Mouse (Mus musculus) lung, postnatal 0 days (tissue): ENCODE data around the gene 1110032A03Rik. TPM values are rescaled to one million over a fixed set of nuclear protein-coding genes. Genes with fewer than 3 reads are reported as not detected.

ENCODE experiments used
- ATAC-seq: fragments of 200-750 bp; cut with Nextera tagmentation; 2 replicates; pipeline ENCODE4 v1.8.0; 2017; ENCODE audit warnings: moderate library complexity
- DNase-seq: peaks from one replicate; pipeline ENCODE4 v3.0.0-alpha.2; 2016; ENCODE audit warnings: low spot score
- H3K27ac ChIP-seq: fragments of 300-500 bp; sonication (generic); 2 replicates; pipeline ENCODE4 v1.5.1; 2014; ENCODE audit warnings: antibody characterized with exemption, mild to moderate bottlenecking, low read length, mixed read lengths
- H3K27me3 ChIP-seq: fragments of 300-500 bp; sonication (generic); replicated peaks from 2 replicates; pipeline ENCODE4 v1.6.1; 2014; ENCODE audit warnings: low read length, mixed read lengths; ENCODE audit not compliant: insufficient read depth
- H3K36me3 ChIP-seq: fragments of 300-500 bp; sonication (generic); 2 replicates; pipeline ENCODE4 v1.6.1; 2014; ENCODE audit warnings: low read length, mixed read lengths; ENCODE audit not compliant: insufficient read depth
- H3K4me1 ChIP-seq: fragments of 300-500 bp; sonication (generic); 2 replicates; pipeline ENCODE4 v1.6.1; 2014; ENCODE audit warnings: antibody characterized with exemption, low read depth, low read length, mixed read lengths; ENCODE audit not compliant: insufficient read depth
- H3K4me2 ChIP-seq: fragments of 300-500 bp; sonication (generic); replicated peaks from 2 replicates; pipeline ENCODE4 v1.6.1; 2014; ENCODE audit warnings: low read depth, mild to moderate bottlenecking, low read length, moderate library complexity, mixed read lengths
- H3K4me3 ChIP-seq: fragments of 300-500 bp; sonication (generic); 2 replicates; pipeline ENCODE4 v1.5.1; 2014; ENCODE audit warnings: low read depth, low read length
- H3K9ac ChIP-seq: fragments of 300-500 bp; sonication (generic); replicated peaks from 2 replicates; pipeline ENCODE4 v1.6.1; 2014; ENCODE audit warnings: low read depth, mild to moderate bottlenecking
- H3K9me3 ChIP-seq: fragments of 300-500 bp; sonication (generic); 2 replicates; pipeline ENCODE4 v1.6.1; 2016; ENCODE audit warnings: low read length, mixed read lengths
- CTCF ChIP-seq: IDR thresholded peaks from 2 replicates; pipeline ENCODE4 v1.5.1; 2016; ENCODE audit warnings: antibody characterized with exemption, mild to moderate bottlenecking
- EP300 ChIP-seq: IDR thresholded peaks from 2 replicates; pipeline ENCODE4 v1.6.1; 2016; ENCODE audit warnings: antibody characterized with exemption, mild to moderate bottlenecking, control low read depth
- WGBS: fragments of 180-500 bp; shearing (Covaris S2); extraction: QIAGEN DNeasy Blood & Tissue Kit; methylation state at CpG from one replicate; pipeline ENCODE4 v1.1.7; 2014; 5-methylcytosine and 5-hydroxymethylcytosine counted together
- polyA plus RNA-seq: library from polyadenylated mRNA; unstranded; fragments of >200 nt; fragmentation: Nextera tagmentation; extraction: Ambion mirVana; gene quantifications from 2 replicates; pipeline ENCODE4 v1.2.1, GENCODE M21; 2015

Gene 1110032A03Rik
- polyA plus RNA-seq, 1 experiment from 2014 or later: 79.8 TPM

GRCm38 (mm10) chr9:50782155-50782554 lies 6.8 kb upstream of the 1110032A03Rik start:
- 72% methylated on average over 2 of the region's 2 CpGs for WGBS

GRCm38 (mm10) chr9:50776162-50776760 lies 941 bp upstream of the 1110032A03Rik start:
- TF ChIP-seq EP300 (no peak), CTCF (no peak)
- H3K27ac ChIP-seq: no peak overlapping the region
- ATAC-seq: no peak
- 0 out of 2 replicates have a peak, but pooled peaks cover 8% of the 10 kb centered on the region for H3K36me3 ChIP-seq
- H3K4me1 ChIP-seq: peaks cover 4% of the 10 kb centered on the region; the same call in 1 of the 2 replicates
- H3K9me3 ChIP-seq: no peaks in the 10 kb centered on the region
- no peak for DNase-seq
- peak overlapping the region; percentile 98; the same call in 1 of the 2 replicates for H3K4me3 ChIP-seq
- 42% methylated on average over 11 of the region's 11 CpGs for WGBS
- H3K27me3 ChIP-seq: no peaks in the 10 kb centered on the region
- peak overlapping the region; percentile 98 for H3K4me2 ChIP-seq
- peak overlapping the region; percentile 88 for H3K9ac ChIP-seq

More at GRCm38 (mm10) chr9:50782155-50782554, 6.8 kb upstream of the 1110032A03Rik start:
- no peak overlapping the region for H3K4me3 ChIP-seq
- no peak overlapping the region for H3K4me2 ChIP-seq
- TF ChIP-seq CTCF (peak; percentile 64), EP300 (no peak)
- H3K9me3 ChIP-seq: no peaks in the 10 kb centered on the region
- H3K4me1 ChIP-seq: no peaks in the 10 kb centered on the region
- H3K36me3 ChIP-seq: peaks cover 26% of the 10 kb centered on the region
- H3K9ac ChIP-seq: no peak overlapping the region
- no peak overlapping the region for H3K27ac ChIP-seq
- no peak for DNase-seq
- no peaks in the 10 kb centered on the region for H3K27me3 ChIP-seq
- ATAC-seq: no peak

DNA sequence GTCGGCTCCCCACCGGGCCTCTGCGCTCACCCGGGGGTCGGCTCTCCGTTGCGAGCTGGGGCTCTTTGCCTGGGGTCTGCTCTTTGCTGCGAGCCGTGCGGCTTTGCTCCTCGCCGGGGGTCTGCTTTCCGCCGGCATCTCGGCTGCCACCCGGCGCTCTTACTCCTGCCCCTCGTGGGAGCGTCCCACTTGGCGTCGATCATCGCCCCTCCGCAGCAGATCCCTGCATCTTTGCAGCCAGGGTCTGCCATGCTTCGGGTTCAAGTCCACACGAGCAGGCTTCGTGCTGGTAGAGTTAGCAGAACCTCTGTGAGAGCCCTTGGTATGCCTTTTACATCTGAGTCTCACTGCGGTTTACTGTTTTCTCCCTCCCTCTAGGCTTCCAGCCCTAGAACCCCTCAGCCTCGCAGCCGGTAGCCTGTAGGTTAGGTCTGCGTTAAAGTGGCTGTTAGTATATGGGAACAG lies 374 bp upstream of the 1110032A03Rik start:
- peak overlapping the region; percentile 98 for H3K4me2 ChIP-seq
- no peak for TF ChIP-seq CTCF
- DNase-seq (no peak), ATAC-seq (peak; percentile 34)
- H3K9ac ChIP-seq: peak overlapping the region; percentile 88
- peaks cover 8% of the 10 kb centered on the region; the same call in 1 of the 2 replicates for H3K36me3 ChIP-seq
- H3K4me1 ChIP-seq: peaks cover 4% of the 10 kb centered on the region; the same call in 1 of the 2 replicates
- H3K9me3 ChIP-seq: no peaks in the 10 kb centered on the region
- peak overlapping the region; percentile 98 for H3K4me3 ChIP-seq
- under 1% methylated on average over 28 of the region's 30 CpGs for WGBS
- H3K27me3 ChIP-seq: no peaks in the 10 kb centered on the region
- H3K27ac ChIP-seq: no peak overlapping the region

GRCm38 (mm10) chr9:50774026-50774462 lies 1.3 kb downstream of the 1110032A03Rik start:
- no peak overlapping the region for H3K9ac ChIP-seq
- H3K4me3 ChIP-seq: no peak overlapping the region
- TF ChIP-seq CTCF (no peak), EP300 (no peak)
- peaks cover 4% of the 10 kb centered on the region; the same call in 1 of the 2 replicates for H3K4me1 ChIP-seq
- H3K27ac ChIP-seq: no peak overlapping the region
- DNase-seq: no peak
- H3K27me3 ChIP-seq: no peaks in the 10 kb centered on the region
- H3K36me3 ChIP-seq: no peaks in the 10 kb centered on the region; the same call in 1 of the 2 replicates
- no peaks in the 10 kb centered on the region for H3K9me3 ChIP-seq
- H3K4me2 ChIP-seq: peak overlapping the region; percentile 98
- 55% methylated on average over 4 of the region's 4 CpGs for WGBS
- no peak for ATAC-seq

DNA sequence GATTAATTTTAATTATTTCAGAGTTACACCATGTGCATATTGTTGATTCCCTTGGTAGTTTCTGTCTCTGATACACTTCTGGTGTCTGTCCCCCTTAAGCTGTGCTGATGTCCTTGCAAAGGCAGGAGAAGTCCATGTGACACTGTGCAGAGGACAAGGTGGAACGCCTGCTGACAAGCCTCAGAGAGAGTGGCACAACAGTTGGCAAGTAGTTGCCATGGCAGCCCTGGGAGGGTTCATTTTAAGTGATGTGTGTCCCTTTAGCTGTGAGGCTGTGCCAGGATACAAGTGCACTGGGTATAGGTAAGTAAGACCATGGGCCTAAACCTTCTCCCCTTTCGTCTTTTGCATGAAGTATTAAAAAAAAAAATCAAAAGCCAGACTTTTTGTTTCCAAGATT lies 5.3 kb downstream of the 1110032A03Rik start:
- H3K27ac ChIP-seq: no peak overlapping the region

GRCm38 (mm10) chr9:50768107-50769002 lies 7.0 kb downstream of the 1110032A03Rik start, which contains the start of gene Fdxacb1:
Gene Fdxacb1 (plus strand): TSS chr9:50768236.
- Histone ChIP-seq H3K4me1 (0 out of 2 replicates have a peak, but pooled peaks cover 4% of the 10 kb centered on the region), H3K9ac (peak within 1 kb of the TSS; percentile 58), H3K27ac (peak within 1 kb of the TSS; percentile 95), H3K4me3 (peak within 1 kb of the TSS; percentile 65), H3K4me2 (peak within 1 kb of the TSS; percentile 75), H3K9me3 (no peaks in the 10 kb centered on the region), H3K36me3 (no peaks in the 10 kb centered on the region; the same call in 1 of the 2 replicates), H3K27me3 (no peaks in the 10 kb centered on the region)
- TF ChIP-seq EP300 (peak; percentile 60), CTCF (peak; percentile 82)
- ATAC-seq (peak; percentile 97), DNase-seq (peak; percentile 99)
- 2% methylated on average over 59 of the region's 59 CpGs for WGBS

More for the DNA sequence above, 5.3 kb downstream of the 1110032A03Rik start:
- Histone ChIP-seq H3K4me3 (no peak overlapping the region), H3K4me1 (peaks cover 7% of the 10 kb centered on the region; the same call in 1 of the 2 replicates), H3K9ac (no peak overlapping the region), H3K9me3 (no peaks in the 10 kb centered on the region), H3K27me3 (no peaks in the 10 kb centered on the region), H3K4me2 (no peak overlapping the region), H3K36me3 (no peaks in the 10 kb centered on the region; the same call in 1 of the 2 replicates)
- TF ChIP-seq EP300 (no peak), CTCF (no peak)
- DNase-seq (no peak), ATAC-seq (no peak)
- WGBS: 87% methylated on average over 2 of the region's 2 CpGs
